Mouse (Mus musculus): ENCODE measurements at regions not wholly inside any gene's neighbourhood (a gene's known extent, or its start where the extent isn't known, plus 50 kb on each side); places are given as distances from the start of the nearest gene placed in this dataset.

- DNase-seq (ENCODE audit: low spot score): no peak
These were observed 198.6 kb upstream of the Tprg start for GRCm38 (mm10) chr16:25087741-25088648.

GRCm38 (mm10) chr16:25088649-25089019 is 198.0 kb upstream of the Tprg start:
- no peak for DNase-seq (ENCODE audit: low spot score)

- DNase-seq (ENCODE audit: low spot score): no peak
These were observed 182.5 kb upstream of the Tprg start for GRCm38 (mm10) chr16:25104165-25104564.

DNA sequence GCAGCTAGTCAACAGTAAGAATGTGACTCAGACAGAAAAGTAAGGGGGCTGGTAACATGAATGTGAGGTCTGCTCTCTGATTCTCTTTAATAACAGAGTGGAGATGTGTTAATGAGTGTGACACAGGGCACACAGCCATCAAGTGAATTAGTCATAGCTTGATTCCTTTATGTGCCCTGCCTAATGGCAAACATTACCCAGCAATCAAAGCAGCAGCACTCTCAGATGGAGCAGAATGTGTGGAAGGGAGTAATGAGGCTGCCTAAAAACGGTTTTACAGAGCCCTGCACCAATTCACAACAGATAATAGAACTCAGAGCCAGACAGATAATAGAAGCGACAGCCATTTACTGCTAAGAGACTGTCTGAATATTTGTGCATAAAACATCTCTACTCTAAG is 182.0 kb upstream of the Tprg start:
- no peak for DNase-seq (ENCODE audit: low spot score)

DNA sequence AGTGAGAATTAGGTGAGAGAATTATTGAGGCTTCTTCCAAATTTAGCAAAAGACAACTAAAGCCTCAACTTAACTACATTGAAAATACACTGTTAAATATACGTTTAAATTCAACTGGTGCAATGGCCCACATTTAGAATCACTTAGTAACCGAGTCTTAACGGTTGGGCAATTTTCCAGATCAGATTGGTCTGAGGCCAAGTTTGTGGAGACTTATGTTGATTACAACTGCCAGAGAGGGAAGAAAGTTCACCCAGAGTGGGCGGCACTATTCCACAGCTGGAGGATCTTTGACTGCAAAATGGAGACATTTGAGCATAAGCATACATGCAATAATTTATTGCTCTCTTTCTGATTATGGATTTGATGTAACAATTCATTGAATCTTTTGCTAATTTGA is 146.5 kb upstream of the Tprg start:
- DNase-seq (ENCODE audit: low spot score): no peak

- no peak for DNase-seq (ENCODE audit: low spot score)
These were observed 139.1 kb upstream of the Tprg start for GRCm38 (mm10) chr16:25147486-25147885.

DNA sequence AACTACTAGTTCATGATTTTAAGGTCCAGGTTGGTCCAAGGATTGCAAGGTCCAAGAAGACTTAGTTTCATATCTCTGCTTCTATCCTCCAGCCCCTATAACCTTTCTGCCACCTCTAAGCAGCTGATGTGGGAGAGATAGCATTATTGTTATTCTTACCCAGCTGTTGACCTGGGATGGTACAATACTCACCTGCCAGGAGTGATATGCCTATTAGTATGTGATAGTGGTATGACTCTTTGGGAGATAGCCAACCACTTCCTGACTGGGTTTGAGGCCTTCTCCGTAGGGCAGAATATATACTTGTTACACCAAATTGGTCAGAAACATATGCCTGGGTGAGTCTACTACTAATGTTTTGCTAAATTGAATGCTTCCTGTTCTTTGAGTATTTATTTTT is 137.4 kb upstream of the Tprg start:
- DNase-seq (ENCODE audit: low spot score): no peak

DNA sequence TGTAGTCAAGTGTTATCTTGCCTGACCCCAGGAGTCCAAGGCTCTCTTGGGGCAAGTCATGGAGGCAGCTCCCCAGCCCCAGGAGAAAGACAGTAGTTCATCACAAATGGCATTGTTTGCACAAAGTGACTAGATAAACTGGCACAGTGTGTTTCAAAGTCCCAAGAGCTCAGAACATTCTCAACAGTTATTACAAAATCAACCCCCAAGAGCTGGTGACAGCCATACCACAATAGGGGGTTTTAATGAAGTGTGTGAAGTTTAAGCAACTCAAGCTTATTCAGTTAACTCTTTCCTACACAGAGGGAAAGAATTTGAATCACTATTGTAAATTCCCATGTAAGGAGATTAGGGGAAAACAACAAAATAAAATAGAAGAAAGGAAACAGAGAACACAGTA is 109.7 kb upstream of the Tprg start:
- no peak for DNase-seq (ENCODE audit: low spot score)

DNA sequence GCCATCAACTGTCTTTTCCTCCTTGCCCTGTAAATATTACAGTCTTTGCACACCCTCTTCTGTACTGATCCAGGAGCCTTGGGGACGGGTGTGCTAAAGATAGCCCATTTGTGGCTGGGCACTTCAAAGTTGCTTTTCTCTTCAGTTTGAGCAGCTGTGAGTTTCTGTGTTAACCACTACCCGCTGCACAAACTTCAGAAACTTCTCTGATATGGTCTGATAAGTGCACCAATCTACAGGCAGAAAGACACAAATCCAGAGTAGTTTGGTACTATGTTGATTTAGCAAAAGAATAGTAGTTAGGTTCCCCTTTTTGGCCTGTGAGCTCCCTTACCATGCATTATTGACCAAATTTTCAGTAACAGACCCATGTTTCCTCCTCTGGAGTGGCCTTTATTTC is 108.6 kb upstream of the Tprg start:
- no peak for DNase-seq (ENCODE audit: low spot score)

GRCm38 (mm10) chr16:25181939-25182338 is 104.7 kb upstream of the Tprg start:
- DNase-seq (ENCODE audit: low spot score): no peak

- no peak for DNase-seq (ENCODE audit: low spot score)
These were observed 89.5 kb upstream of the Tprg start for GRCm38 (mm10) chr16:25197079-25197478.

GRCm38 (mm10) chr16:25198844-25199243 is 87.8 kb upstream of the Tprg start:
- no peak for DNase-seq (ENCODE audit: low spot score)

GRCm38 (mm10) chr16:25199984-25200383 is 86.6 kb upstream of the Tprg start:
- no peak for DNase-seq (ENCODE audit: low spot score)

DNA sequence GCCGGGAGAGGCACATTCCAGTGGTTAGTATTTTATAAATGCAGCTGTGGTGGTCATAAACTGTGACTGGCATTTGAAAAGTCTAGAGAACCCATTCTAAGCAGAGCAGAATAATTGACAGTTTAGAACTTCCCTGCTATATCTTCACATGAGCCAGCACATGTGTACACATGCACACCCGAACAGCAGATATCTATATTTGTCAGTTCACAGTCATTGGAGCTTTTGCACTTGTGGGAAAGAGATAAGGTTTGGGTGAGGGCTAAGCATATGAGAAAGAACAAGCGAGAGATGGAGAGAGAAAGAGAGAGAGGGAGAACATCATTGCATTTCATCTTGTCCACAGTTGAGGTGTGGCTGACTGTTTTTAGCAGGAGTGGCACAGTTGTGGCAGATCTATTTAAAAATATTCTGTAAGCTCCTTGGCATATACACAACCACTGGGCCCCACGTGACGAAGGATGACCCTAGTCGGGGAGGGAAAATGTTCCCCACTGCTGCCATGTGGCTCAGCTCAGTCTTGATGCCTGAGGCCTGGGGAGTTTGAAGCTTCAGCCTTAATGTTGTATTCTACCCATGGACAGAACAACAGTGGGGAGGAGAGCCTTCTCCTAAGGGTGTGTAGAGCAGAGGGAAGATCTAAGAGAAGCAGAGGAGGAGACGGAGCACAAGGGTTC is 85.4 kb upstream of the Tprg start:
- no peak for DNase-seq (ENCODE audit: low spot score)

- no peak for DNase-seq (ENCODE audit: low spot score)
These were observed 73.4 kb upstream of the Tprg start for GRCm38 (mm10) chr16:25213250-25213649.

GRCm38 (mm10) chr16:25220552-25220951 is 66.1 kb upstream of the Tprg start:
- DNase-seq (ENCODE audit: low spot score): peak; percentile 27

GRCm38 (mm10) chr16:25224801-25225200 is 61.8 kb upstream of the Tprg start:
- no peak for DNase-seq (ENCODE audit: low spot score)
